Mouse (Mus musculus) stomach, postnatal 0 days (tissue): ENCODE measurements around the gene Krt31.

ENCODE experiments used
- CTCF ChIP-seq: IDR thresholded peaks from 2 replicates; pipeline ENCODE4 v1.5.1; 2016; ENCODE audit warnings: antibody characterized with exemption, low read depth, mild to moderate bottlenecking, moderate library complexity
- EP300 ChIP-seq: optimal IDR thresholded peaks from 2 replicates; pipeline ENCODE3; 2016; ENCODE audit warnings: antibody characterized with exemption

DNA sequence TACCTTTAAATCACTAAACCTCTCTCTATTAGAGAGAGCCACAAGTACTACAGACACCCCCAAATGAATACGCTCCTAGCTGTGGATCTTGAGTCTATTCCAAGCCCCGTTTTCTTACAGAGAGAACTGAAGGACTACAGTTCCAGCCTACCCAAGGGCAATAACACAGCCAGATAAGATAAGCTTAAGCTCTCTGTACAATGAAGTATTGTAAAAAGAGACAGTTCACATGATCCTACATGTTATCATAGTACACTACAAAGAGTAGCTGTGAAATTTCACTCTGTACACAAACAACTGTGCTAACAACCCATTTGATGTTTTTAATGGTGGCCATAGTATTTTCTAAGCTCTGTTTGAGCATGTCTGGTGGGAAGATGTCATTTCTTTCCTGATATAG is 3.2 kb downstream of the Krt31 start:
- TF ChIP-seq CTCF (no peak), EP300 (no peak)
